Mouse (Mus musculus) stomach, postnatal 0 days (tissue): ENCODE measurements around the gene Med12l. TPM values are rescaled to one million over a fixed set of nuclear protein-coding genes. Genes with fewer than 3 reads are reported as not detected.

ENCODE experiments used
- ATAC-seq: fragments of 200-750 bp; cut with Nextera tagmentation; 2 replicates; pipeline ENCODE4 v1.8.0; 2017; ENCODE audit not compliant: low FRiP score, low TSS enrichment
- DNase-seq: peaks from one replicate; pipeline ENCODE4 v3.0.0-alpha.2; 2016; ENCODE audit warnings: low spot score
- H3K27ac ChIP-seq: fragments of 300-500 bp; sonication (generic); replicated peaks from 2 replicates; pipeline ENCODE4 v1.5.1; 2014; ENCODE audit warnings: mild to moderate bottlenecking, control low read depth
- H3K27me3 ChIP-seq: fragments of 300-500 bp; sonication (generic); 2 replicates; pipeline ENCODE4 v1.6.1; 2014; ENCODE audit warnings: low read length; ENCODE audit not compliant: control insufficient read depth, insufficient read depth
- H3K36me3 ChIP-seq: fragments of 300-500 bp; sonication (generic); 2 replicates; pipeline ENCODE4 v1.6.1; 2014; ENCODE audit warnings: low read length, mixed read lengths; ENCODE audit not compliant: control insufficient read depth, insufficient read depth
- H3K4me1 ChIP-seq: fragments of 300-500 bp; sonication (generic); replicated peaks from 2 replicates; pipeline ENCODE4 v1.6.1; 2014; ENCODE audit warnings: antibody characterized with exemption; ENCODE audit not compliant: control insufficient read depth, insufficient read depth
- H3K4me2 ChIP-seq: fragments of 300-500 bp; sonication (generic); replicated peaks from 2 replicates; pipeline ENCODE4 v1.6.1; 2014; ENCODE audit warnings: low read depth, mild to moderate bottlenecking, control low read depth, moderate library complexity
- H3K4me3 ChIP-seq: fragments of 300-500 bp; sonication (generic); 2 replicates; pipeline ENCODE4 v1.5.1; 2014; ENCODE audit warnings: low read depth, low read length, control low read depth
- H3K9ac ChIP-seq: fragments of 300-500 bp; sonication (generic); 2 replicates; pipeline ENCODE4 v1.6.1; 2014; ENCODE audit warnings: mild to moderate bottlenecking, low read length, control low read depth, mixed read lengths
- H3K9me3 ChIP-seq: fragments of 300-500 bp; sonication (generic); 2 replicates; pipeline ENCODE4 v1.6.1; 2016; ENCODE audit warnings: low read length; ENCODE audit not compliant: control insufficient read depth
- CTCF ChIP-seq: IDR thresholded peaks from 2 replicates; pipeline ENCODE4 v1.5.1; 2016; ENCODE audit warnings: antibody characterized with exemption, low read depth, mild to moderate bottlenecking, moderate library complexity
- EP300 ChIP-seq: optimal IDR thresholded peaks from 2 replicates; pipeline ENCODE3; 2016; ENCODE audit warnings: antibody characterized with exemption
- WGBS: fragments of 180-500 bp; shearing (Covaris S2); extraction: QIAGEN DNeasy Blood & Tissue Kit; methylation state at CpG from one replicate; pipeline ENCODE4 v1.1.7; 2014; 5-methylcytosine and 5-hydroxymethylcytosine counted together
- polyA plus RNA-seq: library from polyadenylated mRNA; unstranded; fragments of >200 nt; fragmentation: Nextera tagmentation; extraction: Ambion mirVana; gene quantifications from 2 replicates; pipeline ENCODE4 v1.2.1, GENCODE M21; 2015

The Med12l gene
- polyA plus RNA-seq, 1 experiment from 2014 or later, result 0.25 TPM

DNA sequence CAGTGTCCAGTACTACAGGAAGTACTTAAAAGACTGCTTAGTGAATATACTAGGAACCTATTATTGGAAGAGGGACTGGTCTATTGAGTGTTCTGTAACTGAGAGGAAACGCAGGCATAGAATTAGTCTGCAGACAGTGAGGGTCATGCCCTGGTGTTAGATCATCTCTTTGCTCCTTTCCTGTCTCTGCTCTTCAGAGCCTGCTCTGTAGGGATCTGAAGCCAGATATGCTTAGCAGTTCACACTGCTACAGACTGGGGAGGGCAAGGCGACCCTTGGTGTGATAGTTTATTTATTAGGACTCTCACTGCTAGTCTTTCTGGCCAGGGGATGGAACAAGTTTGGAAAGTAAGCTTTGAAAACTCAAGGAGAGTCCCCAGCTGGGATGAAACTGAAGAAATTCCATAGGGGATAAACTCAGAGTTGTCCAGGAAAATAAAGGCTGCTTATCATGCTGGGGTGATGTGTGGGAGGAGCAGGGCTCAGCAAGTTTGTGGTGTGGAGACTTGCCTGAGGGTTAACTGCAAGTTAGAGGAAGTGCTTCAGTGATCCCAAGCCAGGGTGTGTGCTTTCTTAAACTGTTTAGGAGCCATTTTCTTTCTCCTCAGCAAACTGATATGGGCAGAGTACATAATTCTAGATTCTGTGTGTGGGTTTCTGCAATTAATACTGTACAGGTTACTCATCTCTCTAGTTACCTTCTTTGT lies 164.4 kb downstream of the Med12l start:
- no peak overlapping the region for H3K4me2 ChIP-seq
- DNase-seq (no peak), ATAC-seq (peak; percentile 26; the same call in 1 of the 2 replicates)
- H3K4me3 ChIP-seq, result no peak overlapping the region
- peak overlapping the region; percentile 53 for H3K27ac ChIP-seq
- no peaks in the 10 kb centered on the region; the same call in 1 of the 2 replicates for H3K4me1 ChIP-seq
- H3K27me3 ChIP-seq, result no peaks in the 10 kb centered on the region
- no peaks in the 10 kb centered on the region for H3K9me3 ChIP-seq
- H3K36me3 ChIP-seq, result no peaks in the 10 kb centered on the region
- WGBS, result 31% methylated on average over 2 of the region's 2 CpGs
- H3K9ac ChIP-seq, result no peak overlapping the region
- TF ChIP-seq CTCF (no peak), EP300 (no peak)

DNA sequence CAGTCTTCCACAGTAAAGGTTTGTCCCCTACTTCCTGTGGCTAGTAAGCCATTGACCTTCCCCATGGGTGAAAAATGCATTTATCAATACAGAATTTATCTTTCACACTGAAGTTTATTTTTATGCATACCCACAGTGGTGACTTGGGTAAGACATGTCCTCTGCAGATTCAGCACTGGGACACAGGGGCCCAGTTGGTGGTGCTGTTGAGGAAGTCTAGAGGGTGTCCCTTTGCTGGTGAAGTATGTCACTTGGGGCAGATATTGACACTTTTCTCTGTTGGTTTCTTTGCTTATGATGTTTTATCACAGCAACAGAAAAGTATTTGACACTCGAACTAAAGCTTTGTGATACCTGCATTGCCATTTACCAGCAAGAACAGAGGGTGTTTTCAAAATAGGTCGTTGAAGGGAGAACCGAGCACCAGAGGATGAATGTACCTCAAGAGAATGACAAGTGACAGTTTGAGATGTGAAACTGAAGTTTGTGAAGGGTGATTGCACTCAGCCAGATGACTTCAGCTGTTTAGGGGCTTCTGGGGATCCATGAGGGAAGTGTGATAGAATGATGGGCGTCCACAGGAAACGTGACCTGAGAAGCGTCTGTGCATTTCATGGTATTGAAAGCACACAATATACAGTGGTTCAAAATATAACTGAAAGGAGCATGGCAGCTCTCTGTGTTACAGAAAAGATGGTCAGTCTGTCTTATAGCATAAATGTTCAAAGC lies 169.0 kb downstream of the Med12l start:
- ATAC-seq, result no peak
- H3K27me3 ChIP-seq, result no peaks in the 10 kb centered on the region
- no peaks in the 10 kb centered on the region for H3K9me3 ChIP-seq
- no peaks in the 10 kb centered on the region for H3K36me3 ChIP-seq
- 80% methylated on average over 6 of the region's 6 CpGs for WGBS
- TF ChIP-seq EP300 (no peak), CTCF (peak; percentile 25; the same call in 1 of the 2 replicates)
- no peaks in the 10 kb centered on the region; the same call in 1 of the 2 replicates for H3K4me1 ChIP-seq
- H3K4me3 ChIP-seq, result no peak overlapping the region
- no peak for DNase-seq
- H3K27ac ChIP-seq, result no peak overlapping the region
- H3K9ac ChIP-seq, result no peak overlapping the region
- no peak overlapping the region for H3K4me2 ChIP-seq

DNA sequence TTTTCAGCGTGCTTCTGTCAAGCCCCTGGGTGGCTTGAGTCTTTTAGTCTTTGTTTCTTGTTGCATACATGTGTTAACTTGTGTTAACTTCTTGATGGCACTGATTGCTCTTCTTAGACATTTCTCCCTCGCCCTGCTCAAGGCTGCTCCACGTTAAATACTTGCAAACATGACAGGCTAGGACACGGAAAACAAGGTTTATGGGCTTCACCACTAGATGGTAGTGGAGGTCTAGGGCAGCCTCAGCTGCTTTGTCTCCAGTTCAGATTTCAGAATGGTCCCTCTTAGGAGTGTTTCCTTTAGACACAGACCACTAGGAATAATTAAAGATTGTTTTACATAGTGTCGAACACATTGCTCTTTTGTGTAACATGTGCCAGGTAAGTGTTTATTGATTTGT lies 169.6 kb downstream of the Med12l start:
- WGBS, result 22% methylated on average over 5 of the region's 5 CpGs
- no peak overlapping the region for H3K4me3 ChIP-seq
- DNase-seq, result peak; percentile 24
- no peaks in the 10 kb centered on the region for H3K4me1 ChIP-seq
- no peak for ATAC-seq
- H3K9me3 ChIP-seq, result no peaks in the 10 kb centered on the region
- H3K27ac ChIP-seq, result no peak overlapping the region
- no peaks in the 10 kb centered on the region for H3K27me3 ChIP-seq
- no peak overlapping the region for H3K4me2 ChIP-seq
- TF ChIP-seq CTCF, result peak; percentile 96
- TF ChIP-seq EP300, result no peak
- H3K9ac ChIP-seq, result no peak overlapping the region
- H3K36me3 ChIP-seq, result no peaks in the 10 kb centered on the region

DNA sequence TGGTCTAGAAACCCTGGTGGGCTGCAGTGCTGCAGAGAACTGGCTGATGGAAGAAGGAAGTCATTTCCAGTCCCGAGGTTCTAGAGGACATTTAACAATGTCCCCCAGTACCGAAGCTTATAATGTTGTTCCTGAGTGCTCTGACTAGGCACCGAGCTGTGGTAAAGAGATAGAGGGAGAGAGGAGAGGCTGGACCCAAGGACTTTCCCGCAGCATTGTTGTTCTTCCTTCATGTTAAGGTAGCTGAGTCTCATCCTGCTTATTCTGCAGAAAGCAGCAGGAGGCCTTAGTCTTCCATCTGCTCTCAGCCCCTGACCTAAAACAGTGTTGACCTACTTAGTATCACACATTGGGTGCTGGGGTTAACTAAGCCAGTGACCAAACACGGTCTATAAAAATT lies 171.2 kb downstream of the Med12l start:
- Histone ChIP-seq H3K27ac (no peak overlapping the region), H3K4me2 (no peak overlapping the region), H3K9me3 (no peaks in the 10 kb centered on the region), H3K4me3 (no peak overlapping the region), H3K4me1 (no peaks in the 10 kb centered on the region), H3K36me3 (no peaks in the 10 kb centered on the region), H3K27me3 (no peaks in the 10 kb centered on the region), H3K9ac (no peak overlapping the region)
- ATAC-seq, result no peak
- no peak for DNase-seq
- WGBS, result 65% methylated on average over 5 of the region's 5 CpGs
- TF ChIP-seq CTCF (no peak), EP300 (no peak)

DNA sequence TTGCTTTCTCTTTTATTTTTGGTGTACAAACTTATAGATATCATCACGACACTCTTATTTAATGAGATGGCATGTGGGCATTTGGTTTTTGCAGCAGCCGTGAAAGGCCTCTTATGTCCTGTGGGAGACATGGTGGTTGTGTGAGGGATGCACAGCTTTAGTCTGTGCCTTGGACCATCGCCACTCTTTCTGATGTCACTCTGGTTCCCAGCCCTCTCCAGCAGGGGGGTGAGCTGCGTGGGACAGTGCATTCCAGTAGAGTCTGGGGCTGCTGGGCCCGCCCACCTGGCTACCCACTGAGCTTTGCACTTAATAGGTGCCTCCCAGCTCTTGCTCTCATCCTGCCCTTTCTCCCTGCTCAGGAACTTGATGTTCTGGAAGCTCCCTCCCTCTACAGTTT lies 175.5 kb downstream of the Med12l start:
- H3K27me3 ChIP-seq, result no peaks in the 10 kb centered on the region
- H3K9ac ChIP-seq, result no peak overlapping the region
- DNase-seq (no peak), ATAC-seq (no peak)
- H3K4me3 ChIP-seq, result no peak overlapping the region
- TF ChIP-seq CTCF (no peak), EP300 (no peak)
- H3K9me3 ChIP-seq, result no peaks in the 10 kb centered on the region
- no peak overlapping the region for H3K27ac ChIP-seq
- H3K36me3 ChIP-seq, result no peaks in the 10 kb centered on the region
- 76% methylated on average over 5 of the region's 5 CpGs for WGBS
- H3K4me1 ChIP-seq, result no peaks in the 10 kb centered on the region
- no peak overlapping the region for H3K4me2 ChIP-seq

DNA sequence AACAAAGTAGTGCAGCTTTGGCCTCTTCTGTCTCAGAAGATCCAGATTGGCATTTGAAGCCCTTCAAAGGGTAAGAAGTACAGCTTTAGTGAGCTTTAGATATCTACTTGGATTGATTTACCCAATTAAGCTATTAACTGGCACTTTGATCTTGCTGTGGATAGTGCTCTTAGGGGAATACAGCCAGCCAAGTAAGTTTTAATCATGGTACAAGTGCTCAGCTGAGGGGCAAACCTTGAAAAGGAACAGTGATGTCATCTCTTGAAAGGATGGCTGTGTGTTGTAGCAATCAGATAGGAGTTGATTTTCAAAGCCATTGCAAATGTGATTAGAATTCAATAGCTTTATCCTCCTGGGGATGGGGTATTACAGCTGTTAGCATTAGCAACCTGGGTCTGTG lies 176.5 kb downstream of the Med12l start:
- Histone ChIP-seq H3K4me2 (no peak overlapping the region), H3K36me3 (no peaks in the 10 kb centered on the region), H3K27me3 (no peaks in the 10 kb centered on the region), H3K4me3 (no peak overlapping the region), H3K9me3 (no peaks in the 10 kb centered on the region), H3K9ac (no peak overlapping the region), H3K27ac (no peak overlapping the region), H3K4me1 (no peaks in the 10 kb centered on the region)
- ATAC-seq (no peak), DNase-seq (no peak)
- TF ChIP-seq CTCF, result no peak
- TF ChIP-seq EP300, result no peak
